Comparison of ENCODE assay signal across 8 mouse cellular contexts in the genomic region with DNA sequence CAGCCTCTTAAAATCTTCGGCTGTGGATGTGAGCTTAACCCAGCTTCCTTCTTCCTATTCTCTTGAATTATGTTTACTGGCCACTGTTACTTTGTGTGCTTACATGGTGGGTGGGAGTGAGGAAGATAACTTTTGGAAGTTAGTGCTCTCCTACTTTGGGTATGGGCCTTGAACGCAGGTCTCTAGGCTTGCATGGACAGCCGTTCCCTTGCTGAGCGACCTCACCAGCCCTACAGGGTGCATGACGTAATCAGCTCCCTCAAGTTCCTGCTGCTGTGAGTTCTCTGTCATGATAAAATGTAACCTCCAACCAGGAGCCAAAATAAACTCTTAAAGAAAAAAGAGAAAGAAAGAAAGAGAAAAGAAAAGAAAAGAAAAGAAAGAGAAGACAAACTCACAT. TPM values are rescaled to one million over a fixed set of nuclear protein-coding genes. Genes with fewer than 3 reads are reported as not detected.
DNase-seq lines count a peak whose midpoint lies in the region; ATAC-seq and TF ChIP-seq lines count a peak whose summit lies in the region.

No protein-coding gene starts in this region.

- DNase-seq in lung, embryonic 14.5 days: peak; percentile 21
- DNase-seq in lung, postnatal 25 days (ENCODE audit: low spot score): no peak
- DNase-seq in midbrain, postnatal 0 days (ENCODE audit: low spot score): no peak
- DNase-seq in spleen, adult 18-20 months: no peak
- no peak for DNase-seq in urinary bladder, postnatal 25 days (ENCODE audit: low spot score)
- no peak for DNase-seq in urinary bladder, adult 18-20 months (ENCODE audit: low spot score in 2 of 2)

- no peaks in the 10 kb centered on the region for H3K27me3 ChIP-seq in lung, embryonic 14.5 days (ENCODE audit: insufficient read depth, low read length)
- no peaks in the 10 kb centered on the region for H3K27me3 ChIP-seq in embryonic facial prominence, embryonic 12.5 days
- H3K27me3 ChIP-seq in hindbrain, embryonic 16.5 days (replicated peaks; ENCODE audit: control insufficient read depth, insufficient read depth, low read length): no peaks in the 10 kb centered on the region
- no peaks in the 10 kb centered on the region for H3K27me3 ChIP-seq in midbrain, postnatal 0 days (ENCODE audit: insufficient read depth, low read length)

- H3K9me3 ChIP-seq in lung, embryonic 14.5 days (ENCODE audit: low read depth, low read length): no peaks in the 10 kb centered on the region
- no peaks in the 10 kb centered on the region for H3K9me3 ChIP-seq in embryonic facial prominence, embryonic 12.5 days
- no peaks in the 10 kb centered on the region for H3K9me3 ChIP-seq in hindbrain, embryonic 16.5 days (ENCODE audit: control insufficient read depth, low read length)
- no peaks in the 10 kb centered on the region for H3K9me3 ChIP-seq in midbrain, postnatal 0 days (ENCODE audit: low read length)

- no peak for ATAC-seq in lung, embryonic 14.5 days (ENCODE audit: insufficient read depth)
- no peak for ATAC-seq in embryonic facial prominence, embryonic 12.5 days (ENCODE audit: insufficient number of reproducible peaks, insufficient read depth, low FRiP score, low TSS enrichment)
- ATAC-seq in hindbrain, embryonic 16.5 days: no peak
- ATAC-seq in midbrain, postnatal 0 days (ENCODE audit: low FRiP score): no peak

- peaks cover 15% of the 10 kb centered on the region for H3K4me1 ChIP-seq in lung, embryonic 14.5 days (ENCODE audit: insufficient read depth)
- H3K4me1 ChIP-seq in embryonic facial prominence, embryonic 12.5 days: peaks cover 16% of the 10 kb centered on the region
- H3K4me1 ChIP-seq in hindbrain, embryonic 16.5 days (ENCODE audit: control insufficient read depth, insufficient read depth, low read depth, low read length): peaks cover 21% of the 10 kb centered on the region
- H3K4me1 ChIP-seq in midbrain, postnatal 0 days (ENCODE audit: insufficient read depth, low read length): no peaks in the 10 kb centered on the region; the same call in 1 of the 2 replicates

- H3K27ac ChIP-seq in lung, embryonic 14.5 days (ENCODE audit: low read depth): peak overlapping the region; percentile 74; the same call in 1 of the 2 replicates
- no peak overlapping the region for H3K27ac ChIP-seq in embryonic facial prominence, embryonic 12.5 days
- no peak overlapping the region for H3K27ac ChIP-seq in hindbrain, embryonic 16.5 days (ENCODE audit: low read depth, low read length)
- no peak overlapping the region for H3K27ac ChIP-seq in midbrain, postnatal 0 days (ENCODE audit: low read depth, low read length)

- H3K4me2 ChIP-seq in lung, embryonic 14.5 days: peak overlapping the region; percentile 62
- H3K4me2 ChIP-seq in embryonic facial prominence, embryonic 12.5 days (replicated peaks): peak overlapping the region; percentile 42
- peak overlapping the region; percentile 53 for H3K4me2 ChIP-seq in hindbrain, embryonic 16.5 days (ENCODE audit: low read length)
- peak overlapping the region; percentile 47 for H3K4me2 ChIP-seq in midbrain, postnatal 0 days (ENCODE audit: low read depth, low read length, poor library complexity, severe bottlenecking)

- H3K4me3 ChIP-seq in lung, embryonic 14.5 days (ENCODE audit: low read depth, low read length): no peak overlapping the region
- no peak overlapping the region for H3K4me3 ChIP-seq in embryonic facial prominence, embryonic 12.5 days
- no peak overlapping the region for H3K4me3 ChIP-seq in hindbrain, embryonic 16.5 days (ENCODE audit: low read length)
- peak overlapping the region; percentile 16; the same call in 1 of the 2 replicates for H3K4me3 ChIP-seq in midbrain, postnatal 0 days (ENCODE audit: low read depth, low read length)

- TF ChIP-seq CTCF in lung, embryonic 14.5 days (IDR thresholded peaks at IDR 0.05; ENCODE audit: low read depth): no peak
- no peak for TF ChIP-seq CTCF in midbrain, postnatal 0 days (IDR thresholded peaks at IDR 0.05)

- H3K9ac ChIP-seq in lung, embryonic 14.5 days: no peak overlapping the region
- H3K9ac ChIP-seq in embryonic facial prominence, embryonic 12.5 days: no peak overlapping the region
- no peak overlapping the region for H3K9ac ChIP-seq in hindbrain, embryonic 16.5 days (ENCODE audit: low read depth, low read length)
- no peak overlapping the region for H3K9ac ChIP-seq in midbrain, postnatal 0 days (replicated peaks; ENCODE audit: low read length, poor library complexity, severe bottlenecking)

- 57% methylated on average over 5 of the region's 5 CpGs for WGBS in lung, embryonic 14.5 days
- WGBS in embryonic facial prominence, embryonic 12.5 days: 63% methylated on average over 5 of the region's 5 CpGs
- WGBS in hindbrain, embryonic 16.5 days: 68% methylated on average over 5 of the region's 5 CpGs
- WGBS in midbrain, postnatal 0 days: 67% methylated on average over 5 of the region's 5 CpGs

- no peaks in the 10 kb centered on the region for H3K36me3 ChIP-seq in lung, embryonic 14.5 days (ENCODE audit: insufficient read depth)
- H3K36me3 ChIP-seq in embryonic facial prominence, embryonic 12.5 days: no peaks in the 10 kb centered on the region
- no peaks in the 10 kb centered on the region for H3K36me3 ChIP-seq in hindbrain, embryonic 16.5 days (ENCODE audit: control insufficient read depth, insufficient read depth, low read length)
- H3K36me3 ChIP-seq in midbrain, postnatal 0 days (ENCODE audit: insufficient read depth, low read length): no peaks in the 10 kb centered on the region

RNA-seq across cellular contexts. Expression of a gene that starts 13.9 kb away (rescaled TPM):
- 0.14 and 0.33 TPM in 2 replicates for polyA plus RNA-seq in lung, embryonic 14.5 days (2014; fragmentation: Nextera tagmentation; extraction: Ambion mirVana)
- polyA plus RNA-seq in embryonic facial prominence, embryonic 12.5 days (2016; fragmentation: Nextera tagmentation; extraction: Ambion mirVana): 0.40 and 0.52 TPM in 2 replicates
- polyA plus RNA-seq in hindbrain, embryonic 16.5 days (2015; fragmentation: Nextera tagmentation; extraction: Ambion mirVana): 0.77 and 1.1 TPM in 2 replicates
- 1.1 and 1.9 TPM in 2 replicates for total RNA-seq in midbrain, postnatal 0 days (2014; rRNA removed)
- polyA plus RNA-seq in midbrain, postnatal 0 days (2015; fragmentation: Nextera tagmentation; extraction: Ambion mirVana): 0.36 and 0.39 TPM in 2 replicates

RNA-seq across cellular contexts. Expression of a gene that starts 17.7 kb away (rescaled TPM):
- 9.0 and 9.4 TPM in 2 replicates for polyA plus RNA-seq in lung, embryonic 14.5 days (2014; fragmentation: Nextera tagmentation; extraction: Ambion mirVana)
- 8.8 and 10.6 TPM in 2 replicates for polyA plus RNA-seq in embryonic facial prominence, embryonic 12.5 days (2016; fragmentation: Nextera tagmentation; extraction: Ambion mirVana)
- polyA plus RNA-seq in hindbrain, embryonic 16.5 days (2015; fragmentation: Nextera tagmentation; extraction: Ambion mirVana): 8.9 and 9.2 TPM in 2 replicates
- total RNA-seq in midbrain, postnatal 0 days (2014; rRNA removed): 12.3 and 12.7 TPM in 2 replicates
- polyA plus RNA-seq in midbrain, postnatal 0 days (2015; fragmentation: Nextera tagmentation; extraction: Ambion mirVana): 5.2 and 5.5 TPM in 2 replicates

RNA-seq across cellular contexts. Expression of a gene that starts 25.7 kb away (rescaled TPM):
- polyA plus RNA-seq in lung, embryonic 14.5 days (2014; fragmentation: Nextera tagmentation; extraction: Ambion mirVana): 10.1 and 13.1 TPM in 2 replicates
- polyA plus RNA-seq in embryonic facial prominence, embryonic 12.5 days (2016; fragmentation: Nextera tagmentation; extraction: Ambion mirVana): 7.5 and 9.7 TPM in 2 replicates
- polyA plus RNA-seq in hindbrain, embryonic 16.5 days (2015; fragmentation: Nextera tagmentation; extraction: Ambion mirVana): 23.0 and 23.3 TPM in 2 replicates
- 29.1 and 30.8 TPM in 2 replicates for total RNA-seq in midbrain, postnatal 0 days (2014; rRNA removed)
- 18.7 and 19.3 TPM in 2 replicates for polyA plus RNA-seq in midbrain, postnatal 0 days (2015; fragmentation: Nextera tagmentation; extraction: Ambion mirVana)
